Mouse (Mus musculus) stomach, embryonic 14.5 days (tissue): ENCODE results near the gene Cox19. TPM values are rescaled to one million over a fixed set of nuclear protein-coding genes. Genes with fewer than 3 reads are reported as not detected.

ENCODE experiments used
- ATAC-seq: fragments of 200-750 bp; cut with Nextera tagmentation; 2 replicates; pipeline ENCODE4 v1.8.0; 2017; ENCODE audit warnings: low read depth, moderate TSS enrichment; ENCODE audit not compliant: insufficient number of reproducible peaks, insufficient read depth, low FRiP score
- H3K27ac ChIP-seq: fragments of 300-500 bp; sonication (generic); 2 replicates; pipeline ENCODE4 v1.5.1; 2014; ENCODE audit warnings: mild to moderate bottlenecking, low read length, moderate library complexity, mixed read lengths
- H3K27me3 ChIP-seq: fragments of 300-500 bp; sonication (generic); 2 replicates; pipeline ENCODE4 v1.6.1; 2014; ENCODE audit warnings: low read length, control low read depth, mixed read lengths; ENCODE audit not compliant: control insufficient read depth, insufficient read depth
- H3K36me3 ChIP-seq: fragments of 300-500 bp; sonication (generic); 2 replicates; pipeline ENCODE4 v1.6.1; 2014; ENCODE audit warnings: mild to moderate bottlenecking, control low read depth, low read length, moderate library complexity, mixed read lengths; ENCODE audit not compliant: control insufficient read depth, insufficient read depth
- H3K4me1 ChIP-seq: fragments of 300-500 bp; sonication (generic); 2 replicates; pipeline ENCODE4 v1.6.1; 2014; ENCODE audit warnings: low read length, control low read depth, mixed read lengths; ENCODE audit not compliant: control insufficient read depth, insufficient read depth
- H3K4me2 ChIP-seq: fragments of 300-500 bp; sonication (generic); replicated peaks from 2 replicates; pipeline ENCODE4 v1.6.1; 2014; ENCODE audit warnings: low read depth, low read length, control low read depth
- H3K4me3 ChIP-seq: fragments of 300-500 bp; sonication (generic); 2 replicates; pipeline ENCODE4 v1.5.1; 2014; ENCODE audit warnings: low read depth, low read length, control low read depth
- H3K9ac ChIP-seq: fragments of 300-500 bp; sonication (generic); replicated peaks from 2 replicates; pipeline ENCODE4 v1.6.1; 2014; ENCODE audit warnings: low read depth, mild to moderate bottlenecking, control low read depth, low read length, moderate library complexity, mixed read lengths
- H3K9me3 ChIP-seq: fragments of 300-500 bp; sonication (generic); 2 replicates; pipeline ENCODE4 v1.6.1; 2016; ENCODE audit warnings: low read depth, low read length, control low read depth; ENCODE audit not compliant: control insufficient read depth
- WGBS: fragments of 180-500 bp; shearing (Covaris S2); extraction: QIAGEN DNeasy Blood & Tissue Kit; methylation state at CpG from one replicate; pipeline ENCODE4 v1.1.7; 2014; 5-methylcytosine and 5-hydroxymethylcytosine counted together
- polyA plus RNA-seq: library from polyadenylated mRNA; unstranded; fragments of >200 nt; fragmentation: Nextera tagmentation; extraction: Ambion mirVana; gene quantifications from 2 replicates; pipeline ENCODE4 v1.2.1, GENCODE M21; 2014

The Cox19 gene
- polyA plus RNA-seq, 1 experiment from 2014 or later = 120 TPM

DNA sequence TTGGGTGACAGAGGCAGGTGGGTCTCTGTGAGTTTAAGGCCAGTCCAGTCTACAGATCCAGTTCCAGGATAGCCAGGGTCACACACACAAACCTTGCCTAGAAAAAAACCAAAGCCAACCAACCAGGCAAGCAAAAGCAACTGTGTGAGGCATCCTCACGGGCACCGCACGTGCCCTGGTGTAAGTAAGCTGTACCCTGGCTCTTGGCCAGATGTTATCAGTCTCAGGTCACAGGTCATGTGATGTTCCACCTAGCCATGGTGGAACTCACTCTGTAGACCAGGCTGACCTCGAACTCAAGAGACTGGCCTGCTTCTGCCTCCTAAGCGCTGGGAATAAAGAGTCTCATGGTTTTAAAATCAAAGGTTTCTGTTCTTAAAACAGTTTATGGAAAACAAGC, 8.0 kb upstream of the Cox19 start:
- H3K9me3 ChIP-seq = no peaks in the 10 kb centered on the region
- no peaks in the 10 kb centered on the region for H3K36me3 ChIP-seq
- H3K4me1 ChIP-seq = no peaks in the 10 kb centered on the region
- H3K9ac ChIP-seq = no peak overlapping the region
- 88% methylated on average over 5 of the region's 5 CpGs for WGBS
- no peak overlapping the region for H3K27ac ChIP-seq
- no peak overlapping the region for H3K4me2 ChIP-seq
- no peaks in the 10 kb centered on the region for H3K27me3 ChIP-seq
- no peak overlapping the region for H3K4me3 ChIP-seq
- ATAC-seq = no peak

DNA sequence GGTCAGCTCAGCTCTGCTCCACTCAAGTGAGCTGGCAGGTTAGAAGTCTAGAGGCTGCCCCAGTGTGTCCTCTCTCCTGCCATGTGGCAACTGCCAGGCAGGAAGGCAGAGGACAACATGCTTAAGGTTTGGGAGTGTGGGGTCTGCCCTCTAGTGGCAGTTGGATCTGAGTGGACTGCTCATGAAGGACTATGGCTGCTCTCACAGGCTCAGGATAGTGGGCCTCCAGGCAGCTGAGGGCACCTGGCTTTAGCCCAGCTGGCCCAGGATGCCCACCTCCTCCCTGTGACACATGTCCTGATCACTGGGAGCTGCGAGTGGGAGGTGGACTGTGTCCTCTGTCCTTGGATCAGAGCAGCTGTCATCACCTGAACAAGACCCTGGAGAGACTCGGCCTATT, 7.4 kb upstream of the Cox19 start:
- no peak for ATAC-seq
- Histone ChIP-seq H3K4me3 (no peak overlapping the region), H3K36me3 (no peaks in the 10 kb centered on the region), H3K9ac (no peak overlapping the region), H3K27me3 (no peaks in the 10 kb centered on the region), H3K4me1 (no peaks in the 10 kb centered on the region), H3K4me2 (no peak overlapping the region), H3K9me3 (no peaks in the 10 kb centered on the region), H3K27ac (no peak overlapping the region)
- 89% methylated on average over 2 of the region's 2 CpGs for WGBS

- no peak for ATAC-seq
- no peaks in the 10 kb centered on the region for H3K9me3 ChIP-seq
- 30% methylated on average over 19 of the region's 19 CpGs for WGBS
- no peak overlapping the region for H3K4me2 ChIP-seq
- H3K27me3 ChIP-seq = no peaks in the 10 kb centered on the region
- H3K4me3 ChIP-seq = no peak overlapping the region
- peaks cover 17% of the 10 kb centered on the region for H3K4me1 ChIP-seq
- no peak overlapping the region for H3K9ac ChIP-seq
- no peaks in the 10 kb centered on the region for H3K36me3 ChIP-seq
- H3K27ac ChIP-seq = no peak overlapping the region
Measured at GRCm38 (mm10) chr5:139355235-139355772, 4.1 kb upstream of the Cox19 start.

DNA sequence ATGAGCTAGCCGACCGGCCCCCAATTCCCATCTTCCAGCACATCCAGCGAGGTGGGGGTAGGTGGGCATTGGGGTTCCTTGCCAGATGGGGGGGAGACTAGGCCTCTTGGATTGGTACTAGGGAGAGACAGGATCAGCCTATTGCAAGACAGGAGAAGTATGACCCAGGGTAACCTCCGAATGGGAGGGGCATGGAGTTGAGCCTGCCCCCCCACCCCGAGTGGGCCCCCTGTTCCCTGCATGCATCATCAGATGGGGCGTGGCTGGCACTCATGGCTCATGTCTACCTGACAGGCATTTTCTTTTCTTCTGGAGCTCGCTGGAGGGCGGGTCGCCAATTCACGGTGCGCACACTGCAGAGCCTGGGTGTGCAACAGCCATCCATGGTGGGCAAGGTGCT, 2.7 kb upstream of the Cox19 start:
- Histone ChIP-seq H3K4me3 (no peak overlapping the region), H3K27me3 (no peaks in the 10 kb centered on the region), H3K36me3 (no peaks in the 10 kb centered on the region), H3K4me2 (0 out of 2 replicates have a peak overlapping the region, but pooled peaks have one; percentile 6), H3K27ac (peak overlapping the region; percentile 55; the same call in 1 of the 2 replicates), H3K9me3 (no peaks in the 10 kb centered on the region), H3K4me1 (peaks cover 17% of the 10 kb centered on the region), H3K9ac (no peak overlapping the region)
- 0 out of 2 replicates have a peak, but pooled peaks have one; percentile 10 for ATAC-seq
- 70% methylated on average over 11 of the region's 11 CpGs for WGBS

- peak overlapping the region; percentile 55; the same call in 1 of the 2 replicates for H3K27ac ChIP-seq
- no peak overlapping the region for H3K4me3 ChIP-seq
Measured at GRCm38 (mm10) chr5:139353496-139353895, 2.3 kb upstream of the Cox19 start.

DNA sequence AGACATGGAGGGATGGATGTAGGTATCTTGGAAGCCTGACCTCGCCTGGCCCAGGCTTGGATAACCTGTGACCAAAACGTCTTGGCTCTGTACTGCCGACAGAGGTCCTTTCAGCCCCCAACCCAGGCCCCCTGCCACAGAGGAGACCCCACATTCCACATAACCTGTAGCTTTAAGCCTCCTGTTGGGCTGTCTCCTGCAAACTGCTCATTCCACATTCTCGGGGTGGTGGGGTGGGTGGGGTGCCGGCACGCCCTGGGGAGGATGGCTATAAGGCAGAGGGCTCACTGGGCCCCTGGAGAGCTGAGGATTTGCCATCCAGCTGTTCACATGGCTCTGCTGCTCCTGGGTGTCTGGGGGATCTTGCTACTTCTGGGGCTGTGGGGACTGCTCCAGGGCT, 1.1 kb upstream of the Cox19 start, which contains the start of gene Cyp2w1:
TSS of gene Cyp2w1 (plus strand) at position 301 of the 400 bp plus-strand sequence.
- H3K9me3 ChIP-seq = no peaks in the 10 kb centered on the region
- peaks cover 17% of the 10 kb centered on the region for H3K4me1 ChIP-seq
- no peaks in the 10 kb centered on the region for H3K36me3 ChIP-seq
- ATAC-seq = no peak
- 48% methylated on average over 6 of the region's 6 CpGs for WGBS
- no peaks in the 10 kb centered on the region for H3K27me3 ChIP-seq
- H3K4me2 ChIP-seq = peak within 1 kb of the TSS; percentile 23
- no peak within 1 kb of the TSS; the same call in 1 of the 2 replicates for H3K9ac ChIP-seq
- H3K27ac ChIP-seq = peak within 1 kb of the TSS; percentile 55
- H3K4me3 ChIP-seq = no peak within 1 kb of the TSS

More at GRCm38 (mm10) chr5:139353496-139353895, 2.3 kb upstream of the Cox19 start:
- Histone ChIP-seq H3K4me1 (peaks cover 17% of the 10 kb centered on the region), H3K9ac (no peak overlapping the region), H3K36me3 (no peaks in the 10 kb centered on the region), H3K9me3 (no peaks in the 10 kb centered on the region), H3K4me2 (peak overlapping the region; percentile 23), H3K27me3 (no peaks in the 10 kb centered on the region)
- ATAC-seq = no peak
- WGBS = 50% methylated on average over 10 of the region's 10 CpGs

DNA sequence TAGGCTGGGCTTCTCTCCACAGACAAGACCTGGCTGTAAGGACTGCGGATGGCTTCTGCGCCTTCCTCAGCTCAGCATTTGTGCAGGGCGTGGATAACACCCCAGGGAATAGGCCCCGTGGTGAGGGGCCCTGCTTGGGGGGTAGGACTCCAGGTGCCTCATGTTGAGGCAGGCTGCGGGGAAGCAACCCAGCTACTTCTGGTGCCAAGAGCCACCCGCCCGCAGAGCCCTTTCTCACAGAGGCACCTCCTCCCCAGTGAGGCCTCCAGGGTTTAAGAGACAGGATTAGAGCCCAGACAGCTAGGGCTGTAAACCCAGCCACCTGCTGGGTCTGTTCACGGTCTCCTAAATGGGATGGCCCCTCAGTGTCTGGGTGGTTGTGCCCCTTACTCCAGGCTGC, 410 bp upstream of the Cox19 start:
- WGBS = 11% methylated on average over 8 of the region's 8 CpGs
- no peak for ATAC-seq
- Histone ChIP-seq H3K27me3 (no peaks in the 10 kb centered on the region), H3K4me1 (peaks cover 17% of the 10 kb centered on the region), H3K9ac (no peak overlapping the region), H3K4me2 (no peak overlapping the region; the same call in 1 of the 2 replicates), H3K36me3 (no peaks in the 10 kb centered on the region), H3K27ac (peak overlapping the region; percentile 50), H3K9me3 (no peaks in the 10 kb centered on the region), H3K4me3 (no peak overlapping the region)

GRCm38 (mm10) chr5:139349713-139350112, 1.5 kb downstream of the Cox19 start:
- H3K9ac ChIP-seq = no peak overlapping the region
- ATAC-seq = no peak
- no peaks in the 10 kb centered on the region for H3K27me3 ChIP-seq
- H3K36me3 ChIP-seq = no peaks in the 10 kb centered on the region
- WGBS = 63% methylated on average over 6 of the region's 6 CpGs
- peak overlapping the region; percentile 44; the same call in 1 of the 2 replicates for H3K27ac ChIP-seq
- no peak overlapping the region for H3K4me3 ChIP-seq
- H3K9me3 ChIP-seq = no peaks in the 10 kb centered on the region
- H3K4me1 ChIP-seq = peaks cover 22% of the 10 kb centered on the region
- no peak overlapping the region for H3K4me2 ChIP-seq

- no peak for ATAC-seq
- no peaks in the 10 kb centered on the region for H3K9me3 ChIP-seq
- WGBS = 47% methylated on average over 1 of the region's 1 CpGs
- no peak overlapping the region for H3K9ac ChIP-seq
- H3K36me3 ChIP-seq = peaks cover 6% of the 10 kb centered on the region
- no peak overlapping the region for H3K4me2 ChIP-seq
- peaks cover 23% of the 10 kb centered on the region for H3K4me1 ChIP-seq
- H3K27ac ChIP-seq = peak overlapping the region; percentile 2; the same call in 1 of the 2 replicates
- H3K4me3 ChIP-seq = no peak overlapping the region
- no peaks in the 10 kb centered on the region for H3K27me3 ChIP-seq
Measured at GRCm38 (mm10) chr5:139347225-139347624, 4.0 kb downstream of the Cox19 start.
